ENCODE assay signal across 8 mouse cellular contexts in genomic region chr2:121443068-121443349, GRCm38 (mm10). TPM values are rescaled to one million over a fixed set of nuclear protein-coding genes. Genes with fewer than 3 reads are reported as not detected.
DNase-seq lines count a peak whose midpoint lies in the region; ATAC-seq and TF ChIP-seq lines count a peak whose summit lies in the region.

No protein-coding gene starts in this region.

- no peak for TF ChIP-seq CTCF in brain, embryonic 14.5 days (IDR thresholded peaks at IDR 0.05; ENCODE audit: borderline replicate concordance, extremely low read depth, insufficient read depth, insufficient read length)

- no peak overlapping the region for H3K27ac ChIP-seq in heart, embryonic 16.5 days (ENCODE audit: low read length)
- no peak overlapping the region for H3K27ac ChIP-seq in hindbrain, embryonic 13.5 days

- H3K4me2 ChIP-seq in heart, embryonic 16.5 days (ENCODE audit: low read depth, low read length): peak overlapping the region; percentile 99
- H3K4me2 ChIP-seq in hindbrain, embryonic 13.5 days: peak overlapping the region; percentile 58

- peaks cover 18% of the 10 kb centered on the region for H3K4me1 ChIP-seq in heart, embryonic 16.5 days (ENCODE audit: control insufficient read depth, insufficient read depth, low read length)
- H3K4me1 ChIP-seq in hindbrain, embryonic 13.5 days (replicated peaks): peaks cover 18% of the 10 kb centered on the region

- DNase-seq in heart, adult 18-20 months: no peak
- peak; percentile 40 for DNase-seq in brain, embryonic 14.5 days (ENCODE audit: low read depth)
- no peak for DNase-seq in adrenal gland, postnatal 4 days (ENCODE audit: low spot score in 2 of 2)
- DNase-seq in gastrocnemius, postnatal 25 days: no peak
- no peak for DNase-seq in ovary, postnatal 10 days (ENCODE audit: low spot score)

- TF ChIP-seq POLR2A in brain, embryonic 14.5 days (IDR thresholded peaks at IDR 0.05; ENCODE audit: borderline replicate concordance, extremely low read depth, insufficient read depth, insufficient read length, poor library complexity, severe bottlenecking): no peak

- WGBS in heart, embryonic 16.5 days: 19% methylated on average over 8 of the region's 8 CpGs
- WGBS in hindbrain, embryonic 13.5 days: 18% methylated on average over 8 of the region's 8 CpGs

- H3K27me3 ChIP-seq in heart, embryonic 16.5 days (ENCODE audit: control insufficient read depth, insufficient read depth, low read length): no peaks in the 10 kb centered on the region
- peaks cover 36% of the 10 kb centered on the region for H3K27me3 ChIP-seq in hindbrain, embryonic 13.5 days

- peak overlapping the region; percentile 64 for H3K4me3 ChIP-seq in heart, embryonic 16.5 days (ENCODE audit: low read length)
- H3K4me3 ChIP-seq in hindbrain, embryonic 13.5 days: no peak overlapping the region

- H3K9ac ChIP-seq in heart, embryonic 16.5 days (ENCODE audit: low read length): peak overlapping the region; percentile 71
- H3K9ac ChIP-seq in hindbrain, embryonic 13.5 days: no peak overlapping the region

- no peak for ATAC-seq in heart, embryonic 16.5 days (replicated peaks; ENCODE audit: extremely low read depth, insufficient read depth, low FRiP score)
- no peak for ATAC-seq in hindbrain, embryonic 13.5 days (ENCODE audit: low FRiP score)
- ATAC-seq in megakaryocyte progenitor cell, adult 5-6 weeks (replicated peaks; ENCODE audit: poor library complexity): peak; percentile 28

- H3K9me3 ChIP-seq in heart, embryonic 16.5 days (replicated peaks; ENCODE audit: control insufficient read depth, low read length): no peaks in the 10 kb centered on the region
- no peaks in the 10 kb centered on the region for H3K9me3 ChIP-seq in hindbrain, embryonic 13.5 days

- H3K36me3 ChIP-seq in heart, embryonic 16.5 days (ENCODE audit: control insufficient read depth, insufficient read depth): peaks cover 14% of the 10 kb centered on the region
- peaks cover 21% of the 10 kb centered on the region for H3K36me3 ChIP-seq in hindbrain, embryonic 13.5 days

RNA-seq across cellular contexts. Expression of gene Ell3, which starts 1.1 kb away (rescaled TPM):
- 1.1 and 1.6 TPM in 2 replicates for polyA plus RNA-seq in heart, embryonic 16.5 days (2015; fragmentation: Nextera tagmentation; extraction: Ambion mirVana)
- under 1 TPM in 1 of 2 experiments, not detected in 1; 0.57 TPM for total RNA-seq in heart, adult 18-20 months (2021)
- 0.25 and 0.26 TPM in 2 replicates for polyA plus RNA-seq in brain, embryonic 14.5 days (2012; rRNA removed)
- polyA plus RNA-seq in hindbrain, embryonic 13.5 days (2015; fragmentation: Nextera tagmentation; extraction: Ambion mirVana): 2.5 and 2.8 TPM in 2 replicates
- total RNA-seq in megakaryocyte progenitor cell, adult 5-6 weeks (2015): 0.39 and 0.42 TPM in 2 replicates
- not detected in 2 replicates for total RNA-seq in megakaryocyte progenitor cell, adult 5-6 weeks (2017)
- total RNA-seq in adrenal gland, postnatal 4 days (2021): 1 to 10 TPM; 1.3 to 2.0 TPM
- total RNA-seq in gastrocnemius, postnatal 25 days (2021): not detected

RNA-seq across cellular contexts. Expression of gene Serf2, which starts 6.0 kb away (rescaled TPM):
- polyA plus RNA-seq in heart, embryonic 16.5 days (2015; fragmentation: Nextera tagmentation; extraction: Ambion mirVana): 468 and 577 TPM in 2 replicates
- 100 to 1,000 TPM; 366 to 459 TPM for total RNA-seq in heart, adult 18-20 months (2021)
- 296 and 465 TPM in 2 replicates for polyA plus RNA-seq in brain, embryonic 14.5 days (2012; rRNA removed)
- polyA plus RNA-seq in hindbrain, embryonic 13.5 days (2015; fragmentation: Nextera tagmentation; extraction: Ambion mirVana): 391 and 404 TPM in 2 replicates
- 273 and 317 TPM in 2 replicates for total RNA-seq in megakaryocyte progenitor cell, adult 5-6 weeks (2015)
- total RNA-seq in megakaryocyte progenitor cell, adult 5-6 weeks (2017): 230 and 255 TPM in 2 replicates
- total RNA-seq in adrenal gland, postnatal 4 days (2021): 100 to 1,000 TPM; 285 to 301 TPM
- 100 to 1,000 TPM; 315 to 360 TPM for total RNA-seq in gastrocnemius, postnatal 25 days (2021)

RNA-seq across cellular contexts. Expression of gene Hypk, which starts 10.1 kb away (rescaled TPM):
- polyA plus RNA-seq in heart, embryonic 16.5 days (2015; fragmentation: Nextera tagmentation; extraction: Ambion mirVana): 81.2 and 83.9 TPM in 2 replicates
- 10 to 100 TPM; 17.8 to 23.7 TPM for total RNA-seq in heart, adult 18-20 months (2021)
- polyA plus RNA-seq in brain, embryonic 14.5 days (2012; rRNA removed): 31.6 and 32.1 TPM in 2 replicates
- 111 and 119 TPM in 2 replicates for polyA plus RNA-seq in hindbrain, embryonic 13.5 days (2015; fragmentation: Nextera tagmentation; extraction: Ambion mirVana)
- total RNA-seq in megakaryocyte progenitor cell, adult 5-6 weeks (2015): 102 and 117 TPM in 2 replicates
- 106 and 130 TPM in 2 replicates for total RNA-seq in megakaryocyte progenitor cell, adult 5-6 weeks (2017)
- 10 to 100 TPM; 35.6 to 40.2 TPM for total RNA-seq in adrenal gland, postnatal 4 days (2021)
- 10 to 100 TPM; 14.2 to 20.2 TPM for total RNA-seq in gastrocnemius, postnatal 25 days (2021)

RNA-seq across cellular contexts. Expression of gene Serinc4, which starts 13.6 kb away (rescaled TPM):
- polyA plus RNA-seq in heart, embryonic 16.5 days (2015; fragmentation: Nextera tagmentation; extraction: Ambion mirVana): 0.11 and 0.19 TPM in 2 replicates
- total RNA-seq in heart, adult 18-20 months (2021): not detected
- 4.8 and 7.9 TPM in 2 replicates for polyA plus RNA-seq in brain, embryonic 14.5 days (2012; rRNA removed)
- 1.3 TPM in 2 replicates for polyA plus RNA-seq in hindbrain, embryonic 13.5 days (2015; fragmentation: Nextera tagmentation; extraction: Ambion mirVana)
- total RNA-seq in megakaryocyte progenitor cell, adult 5-6 weeks (2015): not detected in 2 replicates
- 0.74 and 1.5 TPM in 2 replicates for total RNA-seq in megakaryocyte progenitor cell, adult 5-6 weeks (2017)
- 1 to 10 TPM in 1 of 2 experiments, under 1 TPM in 1; 0.54 to 1.0 TPM for total RNA-seq in adrenal gland, postnatal 4 days (2021)
- total RNA-seq in gastrocnemius, postnatal 25 days (2021): not detected

RNA-seq across cellular contexts. Expression of gene Catsper2, which starts 29.4 kb away (rescaled TPM):
- polyA plus RNA-seq in heart, embryonic 16.5 days (2015; fragmentation: Nextera tagmentation; extraction: Ambion mirVana): 2.7 and 3.4 TPM in 2 replicates
- 1 to 10 TPM; 3.1 to 4.4 TPM for total RNA-seq in heart, adult 18-20 months (2021)
- 6.6 and 6.8 TPM in 2 replicates for polyA plus RNA-seq in brain, embryonic 14.5 days (2012; rRNA removed)
- 5.7 and 6.8 TPM in 2 replicates for polyA plus RNA-seq in hindbrain, embryonic 13.5 days (2015; fragmentation: Nextera tagmentation; extraction: Ambion mirVana)
- total RNA-seq in megakaryocyte progenitor cell, adult 5-6 weeks (2015): 1.2 and 2.1 TPM in 2 replicates
- 0.62 and 1.8 TPM in 2 replicates for total RNA-seq in megakaryocyte progenitor cell, adult 5-6 weeks (2017)
- total RNA-seq in adrenal gland, postnatal 4 days (2021): 1 to 10 TPM; 3.9 to 5.3 TPM
- 1 to 10 TPM; 1.9 TPM for total RNA-seq in gastrocnemius, postnatal 25 days (2021)
